Mouse (Mus musculus) erythroblast, embryonic 14.5 days (primary cell): ENCODE results near the gene Slc25a38. TPM values are rescaled to one million over a fixed set of nuclear protein-coding genes. Genes with fewer than 3 reads are reported as not detected.
A peak's percentile ranks its signal among the peaks of the same experiment; 100 is the strongest.

Source experiments
- H3K27me3 ChIP-seq: 2 replicates; pipeline ENCODE4 v1.6.1; 2012; ENCODE audit warnings: inconsistent platforms; ENCODE audit not compliant: control insufficient read depth
- H3K36me3 ChIP-seq: 2 replicates; pipeline ENCODE4 v1.6.1; 2012; ENCODE audit warnings: mild to moderate bottlenecking, inconsistent platforms; ENCODE audit not compliant: control insufficient read depth
- H3K4me1 ChIP-seq: 2 replicates; pipeline ENCODE4 v1.6.1; 2012; ENCODE audit warnings: inconsistent platforms; ENCODE audit not compliant: control insufficient read depth
- H3K4me3 ChIP-seq: replicated peaks from 2 replicates; pipeline ENCODE3; 2012; ENCODE audit warnings: moderate library complexity, mild to moderate bottlenecking, inconsistent platforms
- H3K9me3 ChIP-seq: 2 replicates; pipeline ENCODE4 v1.6.1; 2012; ENCODE audit warnings: low read length, inconsistent platforms, mixed read lengths; ENCODE audit not compliant: control insufficient read depth
- GATA1 ChIP-seq: IDR thresholded peaks from 2 replicates; pipeline ENCODE4 v1.6.1; 2012; ENCODE audit warnings: low read length, inconsistent platforms, mixed read lengths
- TAL1 ChIP-seq: IDR thresholded peaks from 3 replicates; pipeline ENCODE4 v1.6.1; 2012; ENCODE audit warnings: low read length, inconsistent platforms, mixed read lengths
- polyA plus RNA-seq: library from polyadenylated mRNA; stranded (reverse); fragments of >175 nt; gene quantifications from 2 replicates; pipeline ENCODE4 v1.2.3, GENCODE M21; 2012

Slc25a38 gene
- polyA plus RNA-seq, 1 experiment: 22.5 TPM

- no peaks in the 10 kb centered on the region for H3K9me3 ChIP-seq
- peak overlapping the region; percentile 97 for H3K4me3 ChIP-seq
- peaks cover 81% of the 10 kb centered on the region for H3K36me3 ChIP-seq
- TF ChIP-seq TAL1: no peak
- no peak for TF ChIP-seq GATA1
- no peaks in the 10 kb centered on the region for H3K27me3 ChIP-seq
- H3K4me1 ChIP-seq: peaks cover 52% of the 10 kb centered on the region
Observed at GRCm38 (mm10) chr9:120129276-120129675, 19.1 kb downstream of the Slc25a38 start.

GRCm38 (mm10) chr9:120131784-120132288 is 21.7 kb downstream of the Slc25a38 start:
- H3K27me3 ChIP-seq: no peaks in the 10 kb centered on the region
- peaks cover 67% of the 10 kb centered on the region for H3K36me3 ChIP-seq
- no peaks in the 10 kb centered on the region for H3K9me3 ChIP-seq
- peaks cover 37% of the 10 kb centered on the region for H3K4me1 ChIP-seq
- no peak for TF ChIP-seq GATA1
- TF ChIP-seq TAL1: no peak
- H3K4me3 ChIP-seq: no peak overlapping the region

DNA sequence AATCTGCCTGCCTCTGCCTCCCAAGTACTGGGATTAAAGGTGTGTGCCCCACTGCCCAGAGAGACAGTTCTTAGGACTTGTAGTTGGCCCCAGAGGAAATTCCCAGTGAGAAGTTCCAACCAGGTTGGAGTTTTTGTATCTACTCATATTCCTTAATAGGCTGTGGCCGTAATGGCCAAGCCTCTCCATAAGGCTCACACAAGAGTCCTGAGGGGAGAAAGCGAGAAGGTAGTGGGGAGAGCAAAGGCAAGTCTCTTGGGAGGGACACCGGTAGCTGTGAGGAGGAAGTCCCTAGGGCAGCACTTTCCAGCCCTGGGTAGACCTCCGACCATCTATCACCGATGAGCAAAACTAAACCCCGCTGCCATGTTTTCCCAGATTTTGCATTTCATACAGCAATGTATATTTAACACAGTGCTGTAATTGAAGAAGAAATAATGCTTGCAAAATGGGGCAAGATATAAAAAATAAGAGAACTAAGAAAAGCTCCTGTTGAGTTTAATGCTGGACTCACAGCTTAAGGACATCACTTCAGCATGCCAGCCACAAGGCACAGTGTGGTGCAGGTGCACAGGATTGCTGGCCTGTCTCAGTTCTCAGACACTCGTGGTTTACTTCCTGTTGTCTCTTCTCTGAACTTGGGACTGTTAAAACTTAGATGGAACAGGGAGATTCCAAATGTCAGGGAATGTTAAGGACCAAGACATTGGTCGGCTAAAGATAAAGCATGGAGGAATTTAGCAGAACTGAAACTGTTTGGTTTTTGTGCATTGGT is 23.0 kb downstream of the Slc25a38 start:
- no peak for TF ChIP-seq TAL1
- TF ChIP-seq GATA1: no peak
- Histone ChIP-seq H3K36me3 (peaks cover 63% of the 10 kb centered on the region), H3K4me3 (no peak overlapping the region), H3K4me1 (peaks cover 28% of the 10 kb centered on the region), H3K9me3 (no peaks in the 10 kb centered on the region), H3K27me3 (no peaks in the 10 kb centered on the region)

GRCm38 (mm10) chr9:120133755-120134475 is 23.7 kb downstream of the Slc25a38 start:
- no peak for TF ChIP-seq TAL1
- Histone ChIP-seq H3K9me3 (no peaks in the 10 kb centered on the region), H3K4me3 (no peak overlapping the region), H3K36me3 (peaks cover 56% of the 10 kb centered on the region), H3K4me1 (peaks cover 22% of the 10 kb centered on the region), H3K27me3 (no peaks in the 10 kb centered on the region)

DNA sequence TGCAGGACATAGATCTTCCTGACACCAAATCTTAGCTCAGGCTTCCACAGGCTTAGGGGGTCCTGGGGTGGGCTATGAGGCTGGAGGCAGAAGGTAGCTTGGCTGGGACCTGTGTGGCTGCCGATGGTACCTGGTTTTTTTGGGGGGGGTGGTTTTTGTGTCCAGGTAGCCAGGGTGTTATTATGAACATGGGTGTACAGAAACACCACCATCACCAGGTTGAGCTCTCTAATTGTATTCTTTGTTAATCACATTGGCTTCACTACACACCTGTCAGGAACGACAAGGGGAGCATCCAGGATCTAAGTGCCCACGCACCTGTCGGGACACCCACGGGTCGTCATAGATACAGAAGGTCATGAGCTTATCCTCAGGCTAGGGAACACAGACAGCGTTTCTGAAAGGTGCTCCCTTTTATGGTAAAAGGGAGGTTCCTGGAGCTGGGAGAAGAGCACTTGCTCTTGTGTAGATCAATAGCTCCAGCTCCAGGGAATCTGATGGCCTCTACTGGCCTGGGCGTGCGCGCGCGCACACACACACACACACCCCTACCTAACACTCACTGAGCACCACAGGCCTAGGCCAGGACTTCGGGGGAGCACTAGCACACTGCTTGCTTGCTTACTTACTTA is 24.5 kb downstream of the Slc25a38 start:
- Histone ChIP-seq H3K4me3 (no peak overlapping the region), H3K4me1 (peaks cover 15% of the 10 kb centered on the region), H3K27me3 (peaks cover under 1% of the 10 kb centered on the region; the same call in 1 of the 2 replicates), H3K36me3 (peaks cover 48% of the 10 kb centered on the region), H3K9me3 (no peaks in the 10 kb centered on the region)
- TF ChIP-seq GATA1 (no peak), TAL1 (no peak)

DNA sequence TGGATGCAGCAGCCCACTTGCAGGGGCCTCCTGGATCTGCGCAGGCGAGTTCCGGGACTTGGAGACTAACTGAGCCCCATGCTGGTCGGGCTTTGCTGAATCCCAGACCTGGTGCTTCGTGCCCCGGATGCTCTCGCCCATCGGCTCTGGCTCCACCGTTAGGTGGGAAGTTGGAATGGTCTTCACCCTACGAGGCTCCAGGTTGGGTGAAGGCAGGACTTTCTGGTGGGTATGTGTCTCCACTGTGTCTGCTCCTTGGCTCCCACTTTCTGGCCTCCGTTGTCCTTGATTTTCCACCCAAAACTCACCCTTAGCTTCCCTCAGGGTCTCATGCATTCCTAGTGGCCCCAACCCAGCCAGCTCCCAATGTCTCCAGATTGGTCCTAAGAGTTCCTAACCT is 25.3 kb downstream of the Slc25a38 start:
- Histone ChIP-seq H3K4me3 (no peak overlapping the region), H3K27me3 (peaks cover 4% of the 10 kb centered on the region; the same call in 1 of the 2 replicates), H3K9me3 (peaks cover 4% of the 10 kb centered on the region), H3K36me3 (peaks cover 40% of the 10 kb centered on the region), H3K4me1 (peaks cover 8% of the 10 kb centered on the region)
- TF ChIP-seq GATA1 (no peak), TAL1 (no peak)

DNA sequence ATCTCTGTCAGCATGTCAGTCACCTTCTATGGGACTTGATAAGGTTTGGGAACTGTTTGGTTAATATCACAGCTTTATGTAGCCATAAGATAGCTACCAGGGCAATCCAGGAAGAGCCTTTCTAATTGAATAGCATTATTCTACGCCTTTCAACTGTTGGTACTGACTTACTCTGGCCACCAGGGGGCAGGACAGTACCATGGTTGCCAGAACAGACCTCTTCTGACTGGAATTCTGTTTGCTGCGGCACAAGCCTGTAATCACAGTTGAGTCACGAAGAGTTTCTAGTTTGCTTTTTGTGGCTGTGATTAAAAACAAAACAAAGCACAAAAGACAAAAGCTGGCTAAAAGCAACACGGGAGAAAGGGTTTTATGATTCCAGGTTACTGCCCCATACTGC is 30.5 kb downstream of the Slc25a38 start:
- H3K4me3 ChIP-seq: no peak overlapping the region
- no peak for TF ChIP-seq GATA1
- no peak for TF ChIP-seq TAL1
- no peaks in the 10 kb centered on the region for H3K36me3 ChIP-seq
- H3K9me3 ChIP-seq: peaks cover 4% of the 10 kb centered on the region
- H3K4me1 ChIP-seq: no peaks in the 10 kb centered on the region; the same call in 1 of the 2 replicates
- peaks cover 15% of the 10 kb centered on the region for H3K27me3 ChIP-seq

- peaks cover 15% of the 10 kb centered on the region for H3K27me3 ChIP-seq
- TF ChIP-seq GATA1: no peak
- no peak for TF ChIP-seq TAL1
- no peaks in the 10 kb centered on the region for H3K36me3 ChIP-seq
- H3K4me1 ChIP-seq: no peaks in the 10 kb centered on the region; the same call in 1 of the 2 replicates
- peaks cover 4% of the 10 kb centered on the region for H3K9me3 ChIP-seq
- no peak overlapping the region for H3K4me3 ChIP-seq
Observed at GRCm38 (mm10) chr9:120144474-120144873, 34.3 kb downstream of the Slc25a38 start.
